Mouse (Mus musculus) heart, adult 18-20 months (tissue): ENCODE measurements at regions not wholly inside any gene's neighbourhood (a gene's known extent, or its start where the extent isn't known, plus 50 kb on each side); places are given as distances from the start of the nearest gene placed in this dataset.

ENCODE experiments used
- DNase-seq, 2 experiments: peaks; one replicate each; pipeline ENCODE4 v3.0.0; 2021 to 2022; ENCODE audit warnings: mixed read lengths in 1 of 2

DNA sequence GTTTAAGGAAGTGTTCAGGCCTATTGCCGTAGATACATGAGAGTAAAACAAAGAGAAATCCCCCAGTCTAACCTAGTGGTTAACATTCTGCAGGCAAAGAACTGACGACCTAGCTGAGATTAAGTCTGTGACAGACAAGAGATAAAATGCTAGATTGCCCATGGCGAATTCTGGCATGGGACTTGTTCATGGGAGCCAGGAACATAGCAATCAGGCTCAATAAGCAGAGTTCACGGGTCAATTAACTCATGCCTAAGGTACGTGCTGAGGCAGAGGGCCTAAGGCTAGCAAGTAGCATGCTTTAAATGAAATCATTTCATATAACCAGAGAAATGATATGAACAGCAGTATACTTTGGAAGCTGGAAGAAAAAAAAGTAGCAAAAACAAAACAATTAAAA lies 1119.2 kb upstream of the Adgrl2 start:
- no peak for DNase-seq

DNA sequence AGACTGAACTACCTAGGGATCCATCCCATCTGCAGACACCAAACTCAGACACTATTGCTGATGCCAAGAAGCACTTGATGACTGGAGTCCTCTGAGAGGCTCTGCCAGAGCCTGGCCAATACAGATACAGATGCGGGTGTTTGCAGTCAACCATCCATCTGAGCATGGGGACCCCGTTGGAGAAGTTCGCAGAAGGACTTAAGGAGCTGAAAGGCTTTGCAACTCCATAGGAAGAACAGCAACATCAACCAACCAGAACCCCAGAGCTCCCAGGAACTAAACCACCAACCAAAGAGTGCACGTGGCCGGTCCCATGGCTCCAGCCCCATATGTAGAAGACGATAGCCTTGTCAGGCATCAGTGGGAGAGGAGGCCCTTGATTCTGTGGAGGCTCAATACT lies 1121.9 kb upstream of the Adgrl2 start:
- no peak for DNase-seq

GRCm38 (mm10) chr3:150119866-150120265 lies 1129.5 kb upstream of the Adgrl2 start:
- no peak for DNase-seq

DNA sequence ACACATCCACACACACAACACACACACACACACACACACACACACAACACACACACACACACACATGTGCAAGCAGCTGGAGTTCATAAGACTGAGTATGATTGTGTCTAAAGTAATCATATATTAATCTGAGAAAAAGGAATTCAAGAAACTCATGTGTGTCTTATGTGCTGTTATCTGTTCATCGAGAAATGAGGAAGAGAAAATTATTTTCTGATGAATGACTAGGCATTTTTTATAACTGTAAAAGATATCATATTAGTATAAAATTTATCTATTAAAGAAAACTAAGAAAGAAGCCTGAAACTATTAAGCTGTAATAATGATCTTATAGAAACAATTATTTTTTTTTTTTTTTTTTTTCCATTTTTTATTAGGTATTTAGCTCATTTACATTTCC lies 1156.3 kb upstream of the Adgrl2 start:
- DNase-seq: no peak

GRCm38 (mm10) chr3:150151152-150151822 lies 1160.9 kb upstream of the Adgrl2 start:
- DNase-seq: no peak

DNA sequence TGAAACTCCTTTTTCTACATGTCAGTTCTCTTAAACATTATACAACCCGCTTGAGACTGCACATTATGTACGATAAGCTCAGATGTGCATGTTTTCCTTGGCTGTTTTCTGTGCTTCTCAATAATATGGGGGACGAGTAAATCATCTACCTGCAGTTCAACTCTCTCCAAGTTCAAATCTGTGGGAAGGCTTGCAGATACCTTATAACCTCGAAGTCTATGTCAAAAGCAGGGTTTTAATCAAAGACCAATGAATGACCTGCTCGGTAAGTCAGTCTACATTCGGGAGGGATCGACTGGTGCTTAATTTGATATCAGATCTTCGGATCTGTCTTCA lies 1161.4 kb upstream of the Adgrl2 start:
- no peak for DNase-seq

DNA sequence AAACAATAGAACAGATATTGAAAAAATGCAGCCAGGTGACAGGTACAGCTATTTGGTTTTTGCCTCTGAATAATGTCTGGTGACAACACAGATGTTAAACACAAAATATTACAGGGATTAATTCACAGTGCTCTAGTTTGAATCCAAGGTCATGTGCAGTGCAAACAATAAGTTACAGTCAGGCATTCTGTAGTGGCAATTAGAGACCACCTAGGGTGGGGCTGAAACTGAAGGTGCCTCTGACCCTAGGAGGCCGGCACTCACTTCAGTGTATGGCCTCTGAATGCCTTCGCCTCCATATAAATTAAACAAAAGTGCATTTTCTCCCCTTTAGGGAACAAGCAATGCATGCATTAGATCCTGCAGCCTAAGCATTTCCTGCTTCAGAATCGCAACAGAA lies 1162.5 kb upstream of the Adgrl2 start:
- DNase-seq: no peak

DNA sequence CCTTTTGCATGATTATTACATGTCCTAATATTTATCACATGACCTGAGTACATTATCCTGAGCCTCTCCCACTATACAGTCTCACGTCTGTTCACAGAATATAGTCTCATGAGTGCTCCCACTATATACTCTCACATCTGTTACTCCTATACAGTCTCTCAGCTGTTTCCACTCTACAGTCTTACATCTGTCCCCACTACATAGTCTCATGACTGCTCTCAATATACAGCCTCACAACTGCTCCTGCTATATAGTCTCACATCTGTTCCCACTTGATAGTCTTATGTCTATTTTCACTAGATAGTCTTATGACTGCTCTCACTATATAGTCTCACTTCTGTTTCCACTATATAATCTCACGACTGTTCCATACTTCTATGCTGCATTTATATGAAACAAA lies 1195.5 kb upstream of the Adgrl2 start:
- no peak for DNase-seq

DNA sequence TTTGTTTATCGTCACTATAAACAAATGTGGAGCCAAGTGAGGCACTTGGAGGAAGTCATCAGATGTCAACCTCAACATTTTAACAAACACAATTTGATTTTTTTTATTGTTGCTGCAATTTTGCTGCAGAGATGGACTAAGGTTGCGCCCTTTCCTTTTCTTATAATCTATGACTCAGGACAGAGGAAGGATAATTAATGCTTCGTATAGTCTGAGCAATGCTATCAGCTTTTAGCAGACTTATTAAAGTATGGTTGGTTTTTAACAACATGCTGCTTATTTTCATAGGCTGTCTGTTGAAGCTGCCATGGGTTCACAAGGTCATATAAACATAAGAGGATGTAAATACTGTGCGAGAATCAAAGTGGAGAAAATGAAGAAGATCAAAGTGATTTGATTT lies 1202.8 kb upstream of the Adgrl2 start:
- DNase-seq: no peak

DNA sequence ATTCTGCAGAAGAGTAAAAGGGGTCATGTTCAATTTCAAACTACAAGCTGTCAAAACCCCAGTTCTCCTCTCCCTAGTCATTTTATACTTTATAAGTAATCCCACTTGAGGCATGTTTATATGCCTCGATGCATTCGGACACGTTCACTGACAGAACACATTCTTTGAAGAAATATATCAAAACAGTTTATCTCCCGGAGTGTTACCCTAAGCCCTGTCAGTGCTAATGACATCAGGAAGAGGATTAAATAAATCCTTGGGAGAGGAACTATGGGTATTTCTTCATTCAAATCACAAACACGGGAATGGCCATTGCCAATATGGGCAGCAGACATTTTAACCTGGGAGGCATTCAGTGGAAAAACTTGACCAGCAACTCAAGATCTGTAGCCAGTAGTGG lies 1208.1 kb upstream of the Adgrl2 start:
- DNase-seq: no peak

- no peak for DNase-seq
Measured at GRCm38 (mm10) chr3:150205902-150206301, 1215.5 kb upstream of the Adgrl2 start.

DNA sequence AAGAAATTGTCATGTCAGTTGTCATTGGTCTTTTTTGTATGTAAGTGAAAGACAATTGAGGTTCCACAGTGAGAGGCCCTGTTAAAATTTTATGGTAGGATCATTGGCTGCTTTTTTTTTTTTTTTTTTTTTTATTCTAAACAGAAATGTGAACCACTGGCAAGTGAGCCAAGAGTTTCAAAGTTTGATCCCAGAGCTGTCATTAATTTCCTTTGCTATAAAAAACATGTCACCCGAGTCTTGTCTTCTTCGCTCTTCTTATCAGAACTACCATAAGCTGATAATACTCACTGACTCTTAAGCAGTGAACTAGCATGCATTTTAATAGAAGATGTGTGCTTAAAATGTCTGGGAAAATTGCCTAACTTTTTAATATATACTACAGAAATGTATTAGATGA lies 1204.4 kb upstream of the Adgrl4 start:
- DNase-seq: no peak

DNA sequence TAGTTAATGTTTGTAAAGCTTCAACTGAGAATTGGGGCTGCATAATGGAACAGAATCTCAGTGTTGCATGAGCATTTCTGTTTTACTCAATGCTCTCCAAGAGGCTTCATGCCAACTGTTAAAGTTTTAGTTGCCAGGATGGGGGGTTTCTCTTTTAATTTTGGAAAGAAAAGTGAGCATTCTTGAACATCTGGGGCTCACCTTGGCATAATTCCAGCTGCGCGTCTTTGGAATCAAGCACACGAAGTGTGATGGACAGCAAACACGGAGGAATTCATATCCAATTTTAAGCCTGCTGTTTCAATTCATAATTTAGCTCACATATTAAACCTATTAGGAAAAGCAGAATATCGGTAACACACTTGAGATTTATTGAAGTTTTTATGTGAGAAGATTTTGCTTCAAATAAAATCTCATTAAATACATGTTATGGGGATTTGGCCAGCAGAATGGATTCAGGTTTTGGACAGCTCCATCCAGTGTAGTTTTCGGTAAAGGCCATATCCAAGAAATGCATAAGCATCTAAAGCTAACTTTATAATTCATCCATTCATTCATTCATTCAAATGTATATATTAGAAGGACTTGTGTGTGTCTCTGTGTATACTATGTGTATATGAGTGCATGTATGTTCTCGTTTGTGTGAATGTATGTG lies 1200.6 kb upstream of the Adgrl4 start:
- no peak for DNase-seq

DNA sequence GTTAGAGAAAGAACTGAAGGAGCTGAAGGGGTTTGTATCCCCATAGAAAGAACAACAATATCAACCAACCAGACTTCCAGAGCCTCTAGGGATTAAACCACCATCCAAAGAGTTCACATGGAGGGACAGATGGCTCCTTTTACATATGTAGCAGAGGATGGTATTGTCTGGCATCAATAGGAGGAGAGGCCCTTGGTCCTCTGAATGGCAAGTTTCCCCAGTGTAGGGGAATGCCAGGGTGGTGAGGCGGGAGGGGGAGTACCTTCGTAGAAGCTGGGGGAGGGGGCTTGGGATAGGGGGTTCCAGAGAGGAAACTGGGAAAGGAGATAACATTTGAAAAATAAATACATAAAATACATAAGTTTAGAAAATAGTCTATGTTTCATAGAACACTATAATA lies 1162.6 kb upstream of the Adgrl4 start:
- no peak for DNase-seq

GRCm38 (mm10) chr3:150296057-150296710 lies 1141.5 kb upstream of the Adgrl4 start:
- no peak for DNase-seq

DNA sequence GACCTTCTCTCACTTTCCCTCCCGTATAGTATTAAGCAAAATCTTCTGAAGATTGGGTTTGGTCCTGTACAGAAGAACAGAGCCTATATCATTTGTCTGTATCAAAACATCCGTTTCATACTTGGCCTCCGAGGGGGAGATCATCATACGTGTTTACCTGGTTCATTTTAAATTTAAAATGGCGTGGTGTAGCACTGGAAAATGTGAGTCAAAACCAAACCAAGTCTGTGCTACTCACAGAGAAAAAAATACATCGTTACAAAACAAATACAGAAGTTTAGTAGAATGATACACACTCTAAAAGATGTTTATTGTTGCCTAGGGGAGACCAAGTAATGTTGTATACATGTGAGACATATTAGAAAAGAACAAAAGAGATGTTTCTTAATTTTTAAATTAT lies 1108.9 kb upstream of the Adgrl4 start:
- no peak for DNase-seq

GRCm38 (mm10) chr3:150352139-150352725 lies 1085.5 kb upstream of the Adgrl4 start:
- no peak for DNase-seq

- DNase-seq: no peak
Measured at GRCm38 (mm10) chr3:150365766-150366165, 1071.9 kb upstream of the Adgrl4 start.

DNA sequence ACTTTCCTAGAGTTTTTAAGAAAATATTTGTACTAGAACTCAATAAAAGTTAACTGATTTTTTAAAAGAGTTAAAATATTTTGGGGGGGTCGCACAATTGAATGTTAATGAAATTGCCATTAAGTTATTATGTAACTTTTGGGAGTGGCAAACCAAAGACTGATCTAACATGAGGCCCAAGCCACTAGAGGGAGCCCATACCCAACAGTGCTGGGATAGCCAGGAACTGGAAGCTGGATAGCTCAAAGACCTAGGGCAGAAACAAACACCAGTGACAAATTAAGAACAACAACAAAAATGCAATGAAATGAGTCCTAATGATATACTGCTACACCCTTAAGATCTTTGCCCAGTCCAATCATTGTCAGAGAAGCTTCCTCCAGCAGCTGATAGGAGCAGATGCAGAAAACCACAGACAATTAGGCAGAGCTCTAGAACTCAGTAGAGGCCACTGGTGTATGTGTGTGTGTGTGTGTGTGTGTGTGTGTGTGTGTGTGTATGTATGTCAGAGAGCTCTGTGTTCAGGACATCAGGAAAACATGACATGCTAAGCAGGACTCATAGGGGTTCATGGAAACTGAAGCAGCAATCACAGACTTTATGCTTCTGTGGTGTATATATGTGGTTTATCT lies 1052.6 kb upstream of the Adgrl4 start:
- peak; percentile 2 to 44 for DNase-seq

GRCm38 (mm10) chr3:150401694-150402301 lies 1035.9 kb upstream of the Adgrl4 start:
- DNase-seq: no peak

DNA sequence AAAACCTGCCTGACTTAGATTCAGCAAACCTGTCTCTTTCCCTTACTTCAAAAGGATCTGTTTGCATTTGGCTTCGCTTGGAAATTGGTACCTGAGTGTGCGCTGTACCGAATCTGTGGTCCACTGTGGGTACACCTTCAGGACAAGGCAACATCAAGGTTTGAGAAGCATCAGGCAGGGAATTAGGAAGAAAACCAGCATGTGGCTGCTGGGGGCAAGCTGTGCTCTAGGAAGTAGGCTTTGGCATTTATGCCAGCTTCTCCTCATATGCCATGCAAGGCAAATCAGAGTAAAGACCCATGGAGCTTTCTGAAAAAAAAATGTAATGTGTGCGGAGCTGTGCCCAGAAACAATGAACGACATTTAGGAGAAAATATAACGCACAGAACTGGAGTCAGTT lies 1031.6 kb upstream of the Adgrl4 start:
- DNase-seq: no peak

- no peak for DNase-seq
Measured at GRCm38 (mm10) chr3:150415277-150415676, 1022.4 kb upstream of the Adgrl4 start.

DNA sequence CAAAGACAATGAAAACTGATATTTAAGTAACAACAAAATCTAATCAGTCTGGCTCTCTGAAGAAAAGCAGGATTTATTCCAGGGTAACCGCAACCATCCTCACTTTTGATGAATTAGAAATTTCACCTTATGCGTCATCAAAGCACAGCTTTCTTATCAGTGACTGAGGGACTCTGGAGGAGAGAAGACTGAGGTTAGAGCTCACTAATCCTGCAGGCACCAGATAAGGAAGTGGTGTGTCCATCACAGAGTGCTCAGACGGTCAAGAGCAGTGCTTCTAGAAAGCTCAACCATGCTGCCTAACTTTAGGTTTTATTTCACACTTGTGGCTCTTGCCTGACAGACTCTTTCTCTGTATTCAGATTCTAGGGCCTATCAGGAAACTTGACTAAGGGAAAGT lies 1021.2 kb upstream of the Adgrl4 start:
- DNase-seq: no peak
